Mouse (Mus musculus) left cerebral cortex, postnatal 14 days (tissue): ENCODE results near the gene Icam2. TPM values are rescaled to one million over a fixed set of nuclear protein-coding genes. Genes with fewer than 3 reads are reported as not detected.
"Not testable (repeated sequence)": the region's sequence is repeated elsewhere in the genome, so short reads cannot be mapped to it uniquely, and the experiment has no call there.

Source experiments
- DNase-seq, 2 experiments: peaks; one replicate each; pipeline ENCODE4 v3.0.0; 2021 to 2022; ENCODE audit warnings: low spot score in 2 of 2, mixed read lengths in 1 of 2
- intact Hi-C: fragments of 180-260 bp; cut with DNase I; formaldehyde crosslinking; loops from one replicate; pipeline ENCODE4 v1.15.1; 2025
- long read RNA-seq, 2 experiments: library from polyadenylated mRNA; stranded (forward); transcript quantifications; one replicate each; pipeline ENCODE4 v2.0.0; 2021
- total RNA-seq, 2 experiments: library from RNA; stranded (reverse); gene quantifications; 2 replicates each; pipeline ENCODE4 v1.2.3; 2021

The Icam2 gene
- total RNA-seq, result 1 to 10 TPM; 4.3 to 5.1 TPM
- long read RNA-seq, experiment 1, partial matches to known transcripts, result 1 of 5 reads
- long read RNA-seq, experiment 1, other reads (novel, unspliced or antisense), result 0 of 5 reads
- long read RNA-seq, experiment 2, partial matches to known transcripts, result 0 of 1 reads
- long read RNA-seq, experiment 2, other reads (novel, unspliced or antisense), result 0 of 1 reads

DNA sequence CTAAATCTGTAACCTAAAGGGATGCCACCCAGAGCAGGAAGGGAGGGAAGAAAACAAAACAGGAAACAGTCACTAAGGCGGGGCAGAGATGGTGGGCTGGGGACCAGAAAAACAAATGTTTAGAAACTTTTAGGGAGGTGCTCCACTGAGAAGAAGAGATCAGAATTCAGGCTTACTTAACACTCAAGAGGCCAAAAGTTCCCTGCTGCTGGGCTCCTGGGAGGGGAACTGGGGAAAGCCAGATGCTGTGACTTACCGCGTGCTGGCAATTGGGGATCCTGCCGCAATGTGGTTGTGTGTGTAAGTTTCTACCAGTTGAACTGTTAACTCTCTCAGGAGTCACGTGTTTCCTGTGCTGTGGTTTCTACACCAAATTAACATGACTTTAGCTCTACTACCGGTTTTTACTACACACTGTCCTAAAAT, at the start of gene Icam2:
Gene Icam2, minus strand, starts transcription at position 285 of the 426 bp plus-strand sequence.
- intact Hi-C loops, result no loop called here
- no peak for DNase-seq

DNA sequence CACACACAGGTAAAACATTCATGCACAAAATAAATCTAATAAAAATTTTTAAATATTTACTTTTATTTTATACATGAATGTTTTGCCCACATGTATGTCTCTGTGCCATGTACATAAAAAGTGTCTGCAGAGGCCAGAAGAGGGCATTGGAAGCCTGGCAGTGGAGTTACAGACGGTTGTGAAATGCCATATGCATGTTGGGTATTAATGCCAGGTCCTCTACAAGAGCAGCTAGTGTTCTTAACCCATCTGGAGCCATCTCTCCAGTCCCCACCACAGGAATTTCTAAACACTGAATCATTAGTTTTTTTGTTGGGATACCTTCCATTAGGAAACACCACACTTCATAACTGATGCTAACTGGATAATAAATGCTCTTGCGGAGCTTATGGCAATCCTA, 49.7 kb upstream of the Icam2 start:
- intact Hi-C loops, result no loop called here
- no peak for DNase-seq

DNA sequence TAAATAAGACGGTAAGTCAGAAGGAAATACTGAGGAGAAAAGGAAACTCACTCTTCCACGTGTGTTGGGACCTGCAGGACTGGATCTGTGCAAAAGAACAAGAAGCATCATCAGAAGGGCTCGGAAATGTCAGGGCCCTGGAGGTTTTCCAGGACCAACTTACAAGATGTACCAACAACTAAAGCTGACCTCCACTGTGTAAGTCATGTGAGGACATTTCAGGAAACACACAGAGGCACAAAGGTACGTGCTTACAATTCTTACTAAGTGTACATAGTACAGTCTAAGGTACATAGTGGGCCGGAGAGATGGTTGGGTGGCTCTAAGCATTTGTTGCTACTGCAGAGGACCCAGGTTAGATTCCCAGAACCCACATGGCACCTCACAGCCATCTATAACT, 49.2 kb upstream of the Icam2 start:
- intact Hi-C loops, result no loop called here
- DNase-seq, result no peak

DNA sequence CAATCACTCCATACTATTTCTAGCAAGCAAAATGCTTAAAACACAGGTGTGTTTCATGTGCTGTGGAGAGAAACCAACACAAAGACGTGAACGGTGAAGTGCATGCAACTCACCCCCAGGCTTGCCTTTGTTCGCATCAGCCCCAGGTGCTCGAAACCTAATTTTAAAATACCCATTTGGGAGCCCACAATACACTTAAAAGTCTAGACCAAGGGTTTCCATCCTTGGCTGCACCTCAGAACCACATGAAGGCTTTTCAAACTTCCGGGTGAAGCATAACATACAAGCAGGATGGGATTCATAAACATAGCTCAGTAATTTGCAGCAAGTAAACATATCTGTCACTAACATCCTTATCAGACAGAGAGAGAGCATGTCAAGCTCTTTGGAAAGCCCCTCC, 42.5 kb upstream of the Icam2 start:
- intact Hi-C loops, result no loop called here
- no peak for DNase-seq

DNA sequence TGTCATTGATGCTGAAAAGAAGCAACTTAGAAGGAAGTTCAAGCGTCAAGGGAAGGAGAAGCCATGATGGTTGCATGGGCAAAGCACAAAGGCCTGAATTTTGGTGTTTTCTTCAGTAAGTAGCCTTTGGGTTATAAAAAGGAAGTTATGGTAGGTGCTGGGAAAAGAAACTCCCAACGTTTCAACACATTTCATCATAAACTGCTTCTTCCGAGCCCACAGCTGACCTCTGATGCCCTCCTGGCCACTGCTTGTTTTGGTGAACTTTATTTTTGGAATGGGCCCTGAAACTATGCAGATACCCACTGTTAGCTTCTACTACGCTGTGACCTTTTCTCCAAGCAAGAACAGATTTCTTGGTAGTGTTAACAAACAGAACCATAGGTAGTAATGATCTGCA, 41.8 kb upstream of the Icam2 start:
- intact Hi-C loops, result no loop called here
- DNase-seq, result no peak

DNA sequence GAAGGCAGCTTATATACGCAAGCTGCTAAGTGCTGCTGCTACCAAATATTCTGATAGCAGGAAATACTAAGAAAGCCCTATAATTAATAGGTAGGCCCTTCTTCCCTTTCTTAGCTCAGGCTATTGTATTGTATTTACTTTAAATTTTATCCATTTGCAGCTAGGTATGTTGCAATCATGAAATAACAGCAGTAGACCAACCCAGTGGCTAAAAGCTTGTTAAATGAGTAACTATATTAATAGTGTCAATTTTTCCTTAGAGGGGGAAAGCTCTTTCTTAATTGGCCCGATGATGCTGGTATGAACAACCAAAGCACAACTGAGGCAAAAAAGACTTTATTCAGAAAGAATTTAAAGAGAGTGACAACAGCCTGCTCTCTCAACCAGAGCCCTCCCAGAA, 40.7 kb upstream of the Icam2 start:
- intact Hi-C loops, result no loop called here
- no peak for DNase-seq

DNA sequence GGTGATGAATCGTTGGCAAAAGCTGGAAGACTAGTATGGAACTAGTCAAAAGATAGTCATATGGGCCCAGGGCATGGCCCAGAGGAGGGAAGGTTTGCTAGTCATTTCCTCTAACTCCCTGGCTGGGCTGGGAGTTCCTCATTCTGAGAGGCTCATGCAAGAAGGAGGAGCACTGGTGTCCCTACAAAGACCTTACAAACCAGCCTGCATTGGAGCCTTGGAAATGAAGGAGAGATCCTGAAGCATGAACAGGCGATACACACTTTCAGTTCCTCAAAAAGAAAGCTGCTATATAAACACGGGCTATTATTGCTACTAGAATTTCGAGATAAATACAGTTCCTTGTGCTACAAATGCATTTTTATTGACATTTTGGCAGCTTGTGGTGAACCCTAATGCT, 40.2 kb upstream of the Icam2 start:
- no peak for DNase-seq
- intact Hi-C loops, result no loop called here

DNA sequence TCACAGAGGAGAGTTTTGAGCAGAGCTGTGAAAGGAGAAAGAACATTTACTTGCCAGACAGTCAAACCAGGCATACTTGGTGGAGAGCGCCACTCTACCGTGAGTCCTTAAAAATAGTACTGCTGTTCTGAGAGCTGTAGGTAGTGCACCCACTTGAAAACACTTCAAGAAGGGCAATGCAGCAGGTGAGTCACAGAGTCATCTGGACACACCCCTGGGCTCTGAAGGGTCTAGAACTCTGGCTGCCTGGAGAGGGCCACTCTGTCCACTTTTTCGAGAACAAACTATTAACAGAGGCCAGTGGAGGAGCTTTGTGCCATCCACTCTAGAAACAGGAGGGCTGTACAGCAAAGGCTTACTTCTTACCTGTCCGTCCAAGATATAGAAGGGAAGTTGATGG, 38.6 kb upstream of the Icam2 start:
- DNase-seq, result no peak

DNA sequence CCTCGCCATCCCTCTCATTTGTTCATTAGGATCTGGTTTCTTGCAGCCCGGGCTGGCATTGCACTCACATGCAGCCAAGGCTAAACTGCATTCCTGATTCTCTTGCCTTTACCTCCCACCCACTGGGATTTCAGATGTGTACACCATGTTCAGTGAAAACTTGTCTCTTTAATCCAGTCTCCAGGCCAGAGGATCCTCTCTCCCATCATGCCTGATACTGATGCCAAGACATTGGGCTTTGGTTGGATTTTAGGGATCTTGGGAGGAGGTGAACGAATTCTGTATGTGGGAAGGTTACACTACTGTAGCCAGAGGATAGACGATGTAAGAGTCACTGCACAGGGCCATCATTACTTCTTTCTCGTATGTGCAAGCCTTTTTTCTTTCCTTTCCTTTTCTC, 37.3 kb upstream of the Icam2 start:
- DNase-seq, result no peak
- intact Hi-C loops, result no loop called here

More for the DNA sequence above, 38.6 kb upstream of the Icam2 start:
- intact Hi-C loops, result no loop called here

DNA sequence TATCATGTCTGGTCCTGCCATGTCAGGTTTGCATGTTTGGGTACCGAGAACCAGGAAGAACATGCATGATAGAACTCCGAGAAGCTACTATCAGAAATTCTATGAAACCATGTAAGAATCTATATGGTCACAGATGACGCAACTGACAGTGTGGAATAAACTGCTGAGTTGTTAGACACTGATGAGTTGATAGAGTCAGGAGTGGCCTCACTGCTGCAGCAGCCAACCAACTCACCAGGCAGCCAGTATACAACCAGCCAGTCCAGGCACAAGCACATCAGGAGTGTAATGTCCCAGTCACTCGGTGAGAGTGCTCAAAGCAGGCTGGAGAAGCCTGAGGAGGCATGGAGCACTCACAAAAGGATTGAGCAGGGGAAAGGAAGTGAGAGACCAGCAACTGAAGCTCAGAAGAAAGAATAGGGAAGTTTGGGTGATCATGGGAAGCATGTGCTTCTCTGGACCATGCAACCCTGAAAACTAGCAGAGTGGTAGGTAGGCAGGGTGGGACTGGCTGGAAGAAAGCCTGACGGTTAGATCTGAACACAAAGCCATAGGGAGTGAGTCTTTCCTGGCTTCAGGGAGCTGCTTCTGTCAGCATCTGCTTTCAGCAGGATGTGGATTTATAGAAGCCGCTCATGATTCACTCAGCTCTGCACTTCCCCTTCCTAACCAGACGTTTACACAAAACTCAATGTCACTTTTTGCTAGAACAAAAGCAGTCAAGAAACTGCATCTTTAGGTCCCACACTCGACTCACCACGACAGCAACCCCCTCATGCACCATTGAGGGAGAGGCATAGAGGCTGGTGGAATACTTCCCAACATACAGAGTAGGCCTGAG, 31.6 kb upstream of the Icam2 start:
- intact Hi-C loops, result loop anchor here (5.0 kb wide), 1 partner anchor 323 kb away; no protein-coding TSS in a partner anchor
- no peak for DNase-seq

DNA sequence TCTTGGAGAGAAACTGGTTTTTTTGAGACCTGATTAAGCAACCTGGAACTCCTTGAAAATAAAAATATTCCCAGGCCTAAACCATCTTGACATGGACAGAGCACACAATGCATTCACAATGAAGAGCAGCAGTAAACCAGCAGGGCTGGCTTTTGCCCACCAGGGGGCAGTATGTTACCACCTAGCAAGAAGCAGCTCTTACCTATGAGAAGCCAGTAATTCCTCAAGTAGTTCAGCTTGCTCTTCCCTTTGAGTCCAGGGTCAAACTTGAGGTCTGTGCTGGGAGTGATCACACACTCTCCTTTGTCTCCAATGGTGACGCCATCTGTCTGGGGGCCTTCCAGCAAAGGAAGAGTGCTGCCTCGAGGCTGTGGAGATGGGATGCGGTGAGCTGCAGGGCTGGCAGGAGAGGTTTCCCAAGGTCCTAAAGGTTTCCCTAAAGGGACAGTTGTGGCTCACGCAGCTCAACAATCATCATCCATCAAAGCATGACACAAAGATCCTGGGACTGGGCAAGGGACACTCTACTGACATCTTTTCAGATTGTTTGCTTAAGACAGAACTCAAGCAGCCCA, 30.8 kb upstream of the Icam2 start:
- DNase-seq, result peak; percentile 89 to 91
- intact Hi-C loops, result loop anchor here (1.0 to 5.0 kb wide), 3 partner anchors 73 to 324 kb away; no protein-coding TSS in a partner anchor

DNA sequence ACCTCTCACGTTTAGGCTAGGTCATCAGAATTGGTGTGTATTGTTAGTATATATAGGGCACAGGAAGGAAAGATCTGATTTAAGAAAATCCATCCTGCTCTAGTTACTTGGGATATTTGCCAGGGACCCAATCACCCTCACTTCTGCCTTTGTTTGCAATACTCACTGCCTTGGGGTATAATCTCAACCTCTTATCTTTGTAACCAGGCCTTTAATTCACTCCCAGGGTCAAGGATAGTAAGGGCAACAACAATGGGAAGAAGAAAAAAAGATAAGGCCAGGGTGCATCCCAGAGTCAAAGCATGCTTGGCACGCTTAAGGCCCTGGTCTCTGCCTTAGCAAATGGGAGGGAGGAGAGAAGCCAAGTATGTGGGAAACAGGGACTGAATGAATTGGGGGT, 30.0 kb upstream of the Icam2 start:
- intact Hi-C loops, result loop anchor here (1.0 to 5.0 kb wide), 3 partner anchors 73 to 324 kb away; no protein-coding TSS in a partner anchor
- DNase-seq, result no peak

DNA sequence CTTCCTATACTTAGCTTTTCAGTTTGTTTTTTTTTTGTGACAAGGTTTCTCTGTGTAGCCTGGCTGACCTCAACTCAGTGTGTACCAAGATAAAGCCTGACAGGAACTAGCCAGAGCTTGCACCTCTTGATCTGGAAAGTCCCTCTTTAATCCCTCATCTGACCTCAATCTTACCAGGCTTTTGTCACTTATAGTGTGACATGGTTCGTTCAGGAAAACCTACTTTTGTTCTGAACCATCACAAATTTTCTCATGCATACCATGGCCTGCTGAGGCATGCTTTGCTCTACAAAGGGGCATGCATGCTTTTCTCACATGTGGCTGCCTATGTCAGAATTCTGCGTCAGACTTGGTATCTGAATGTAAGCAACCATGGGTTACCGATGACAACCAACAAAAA, 28.5 kb upstream of the Icam2 start:
- no peak for DNase-seq
- intact Hi-C loops, result loop anchor here (5.0 kb wide), 1 partner anchor 326 kb away; no protein-coding TSS in a partner anchor

DNA sequence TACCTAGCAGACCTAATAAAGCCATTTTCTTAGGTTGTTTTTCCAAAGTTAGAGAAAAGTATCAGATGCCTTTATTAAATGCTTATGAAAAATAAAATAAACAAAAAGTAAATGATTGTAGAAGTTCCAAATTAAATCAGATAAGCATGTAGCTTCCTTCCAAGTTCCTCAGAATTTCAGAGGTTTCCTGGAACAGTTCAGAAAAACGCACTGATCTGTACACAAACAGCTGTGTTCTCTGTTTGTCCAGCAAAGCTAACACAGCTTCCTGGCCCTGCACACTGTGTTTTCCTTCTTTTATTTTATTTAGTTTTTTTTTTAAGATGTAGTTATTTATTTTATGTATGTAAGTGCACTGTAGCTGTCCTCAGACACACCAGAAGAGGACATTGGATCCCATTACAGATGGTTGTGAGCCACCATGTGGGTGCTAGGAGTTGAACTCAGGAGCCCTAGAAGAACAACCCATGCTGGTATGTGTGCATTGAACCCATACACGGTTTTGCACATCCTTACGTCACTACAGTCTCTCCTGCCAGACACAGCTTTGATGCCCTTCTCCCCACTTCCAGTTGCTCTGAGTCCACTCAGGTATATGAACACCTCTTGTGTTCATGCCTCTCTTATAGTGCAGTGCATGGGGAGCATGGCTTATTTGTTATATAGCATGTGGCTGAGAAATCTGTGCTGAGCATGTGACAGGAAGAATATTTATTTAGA, 24.9 kb upstream of the Icam2 start:
- no peak for DNase-seq
- intact Hi-C loops, result no loop called here

DNA sequence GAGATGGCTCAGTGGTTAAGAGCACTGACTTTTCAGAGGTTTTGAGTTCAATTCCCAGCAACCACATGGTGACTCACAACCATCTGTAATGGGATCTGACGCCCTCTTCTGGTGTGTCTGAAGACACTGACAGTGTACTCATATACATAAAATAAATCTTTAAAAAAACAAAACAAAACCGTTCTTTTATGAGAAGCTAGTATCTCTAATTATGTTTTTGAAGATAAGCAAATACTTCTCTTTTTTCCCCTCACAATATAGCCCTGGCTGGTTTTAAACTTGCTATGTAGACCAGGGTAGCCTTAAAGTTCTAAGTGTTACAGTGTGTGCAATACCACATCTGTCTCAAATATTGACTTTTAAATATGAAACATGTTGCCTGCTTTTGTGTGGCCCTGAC, 23.3 kb upstream of the Icam2 start:
- intact Hi-C loops, result no loop called here
- no peak for DNase-seq

DNA sequence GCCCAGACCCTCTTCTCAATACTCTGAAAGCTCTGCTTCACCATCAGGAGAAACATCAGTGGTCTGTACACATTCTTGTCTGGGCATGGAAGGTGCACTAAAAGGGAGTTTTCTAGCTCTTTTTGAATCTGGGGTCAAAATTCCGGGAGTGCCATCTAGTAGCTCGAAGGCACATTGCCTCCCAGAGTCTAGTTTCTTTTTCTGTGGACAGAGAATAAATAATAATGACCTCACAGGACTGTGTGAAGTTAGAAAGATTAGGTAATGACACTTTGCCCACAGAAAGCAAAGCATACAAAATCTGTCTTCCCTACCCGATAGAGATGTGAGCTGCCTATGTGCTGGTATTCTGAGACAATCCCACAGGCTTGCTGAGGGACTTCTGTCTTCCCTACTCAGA, 22.6 kb upstream of the Icam2 start:
- no peak for DNase-seq
- intact Hi-C loops, result no loop called here

DNA sequence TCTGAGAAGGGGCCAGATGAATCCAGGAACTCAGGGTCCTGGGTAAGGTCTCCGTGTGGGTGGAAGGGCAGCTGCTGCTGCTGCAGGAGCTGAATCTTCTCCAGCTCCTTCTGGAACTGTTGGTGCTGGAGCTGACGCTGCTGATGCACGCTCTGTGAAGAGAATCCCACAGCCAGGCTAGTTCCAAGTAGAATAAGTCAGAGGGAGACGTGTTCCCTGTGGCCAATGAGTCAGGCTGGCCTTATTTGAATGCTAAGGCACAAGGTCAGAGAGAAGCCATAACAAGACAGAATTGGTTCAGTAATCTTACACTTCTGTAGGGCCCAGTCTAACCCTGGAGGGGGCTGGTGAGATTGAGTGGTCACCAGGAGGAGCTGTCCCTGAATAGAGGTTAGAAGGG, 22.1 kb upstream of the Icam2 start:
- DNase-seq, result no peak
- intact Hi-C loops, result no loop called here

DNA sequence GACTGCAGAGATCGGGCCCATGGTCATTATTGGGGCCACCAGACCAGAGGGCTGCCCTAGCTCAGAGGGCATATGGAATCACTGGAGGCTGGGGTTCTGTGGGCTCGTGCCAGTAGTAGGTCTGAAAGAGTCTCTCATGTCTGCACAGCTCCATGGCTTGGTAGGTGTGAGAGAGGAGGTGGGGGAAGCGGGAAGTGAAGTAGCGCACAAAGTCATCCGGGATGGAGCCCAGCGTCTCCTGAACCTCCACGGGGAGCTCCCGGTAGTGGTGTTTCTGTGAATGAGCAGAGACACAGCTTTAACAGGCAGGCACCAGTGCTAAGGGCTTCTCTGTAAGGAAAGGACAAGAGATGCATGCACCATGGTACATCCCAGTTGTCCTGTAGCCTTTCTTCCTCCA, 10.6 kb upstream of the Icam2 start:
- intact Hi-C loops, result no loop called here

DNA sequence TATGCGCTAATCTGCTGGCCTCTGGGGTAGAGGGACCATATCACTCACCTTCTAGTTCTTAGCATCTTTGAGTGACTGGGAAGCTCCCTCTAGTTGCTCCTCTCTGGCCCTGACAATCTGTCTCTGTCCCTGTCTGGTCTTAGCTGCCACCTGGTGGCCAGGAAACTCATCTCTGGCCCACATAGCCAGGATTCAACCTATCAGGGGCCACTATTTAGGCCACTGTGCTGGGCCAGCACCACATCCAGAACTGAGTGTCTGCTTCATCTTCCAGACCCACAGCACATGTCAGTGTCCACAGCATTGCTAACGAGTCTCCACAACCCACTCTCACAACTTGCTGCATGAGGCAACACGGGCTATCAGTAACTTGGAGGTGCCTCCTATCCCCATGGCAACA, 9.8 kb upstream of the Icam2 start:
- DNase-seq, result peak in 1 of 2 experiments; percentile 25
- intact Hi-C loops, result no loop called here

More for the DNA sequence above, 10.6 kb upstream of the Icam2 start:
- no peak for DNase-seq

DNA sequence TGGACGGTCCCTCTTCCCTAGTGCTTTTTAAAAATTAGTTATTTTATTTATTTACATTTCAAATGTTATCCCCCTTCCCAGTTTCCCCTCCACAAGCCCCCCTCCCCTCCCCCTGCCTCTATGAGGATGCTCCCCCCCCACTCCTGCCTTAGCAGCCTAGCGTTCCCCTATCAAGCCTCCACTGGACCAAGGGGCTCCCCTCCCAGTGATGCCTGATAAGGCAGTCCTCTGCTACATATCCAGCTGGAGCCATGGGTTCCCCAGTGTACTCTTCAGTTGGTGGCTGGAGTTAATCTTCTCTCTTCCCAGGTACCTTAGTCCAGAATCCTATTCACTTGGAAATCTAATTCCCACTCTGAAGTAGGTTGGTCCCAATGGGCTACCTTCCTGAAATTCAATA, 6.2 kb upstream of the Icam2 start:
- DNase-seq, intact Hi-C loops: not testable (repeated sequence)
